Comparison of ENCODE assay signal across 8 mouse cellular contexts in genomic region chr6:67267408-67268244, GRCm38 (mm10). TPM values are rescaled to one million over a fixed set of nuclear protein-coding genes. Genes with fewer than 3 reads are reported as not detected.
DNase-seq lines count a peak whose midpoint lies in the region; ATAC-seq and TF ChIP-seq lines count a peak whose summit lies in the region.

No protein-coding gene starts in this region.

- ATAC-seq in erythroid progenitor cell, adult 5-6 weeks (replicated peaks; ENCODE audit: low FRiP score, poor library complexity, severe bottlenecking), result peak; percentile 41
- ATAC-seq in heart, embryonic 16.5 days (replicated peaks; ENCODE audit: extremely low read depth, insufficient read depth, low FRiP score), result peak; percentile 16
- ATAC-seq in lung, embryonic 14.5 days (ENCODE audit: insufficient read depth), result peak; percentile 11

- no peaks in the 10 kb centered on the region for H3K9me3 ChIP-seq in ES-Bruce4 (replicated peaks; ENCODE audit: control insufficient read depth, insufficient read depth, low read length, poor library complexity, severe bottlenecking)
- H3K9me3 ChIP-seq in heart, embryonic 16.5 days (replicated peaks; ENCODE audit: control insufficient read depth, low read length), result no peaks in the 10 kb centered on the region
- no peaks in the 10 kb centered on the region for H3K9me3 ChIP-seq in lung, embryonic 14.5 days (ENCODE audit: low read depth, low read length)

- H3K9ac ChIP-seq in ES-Bruce4 (ENCODE audit: low read depth, poor library complexity, severe bottlenecking), result peak overlapping the region; percentile 99
- peak overlapping the region; percentile 100 for H3K9ac ChIP-seq in heart, embryonic 16.5 days (ENCODE audit: low read length)
- peak overlapping the region; percentile 100 for H3K9ac ChIP-seq in lung, embryonic 14.5 days

- peak overlapping the region; percentile 66 for H3K27ac ChIP-seq in ES-Bruce4 (ENCODE audit: insufficient read depth, low read length)
- peak overlapping the region; percentile 97 for H3K27ac ChIP-seq in heart, embryonic 16.5 days (ENCODE audit: low read length)
- H3K27ac ChIP-seq in lung, embryonic 14.5 days (ENCODE audit: low read depth), result peak overlapping the region; percentile 89
- H3K27ac ChIP-seq in olfactory bulb, adult 2 months (ENCODE audit: insufficient read depth, low read depth, low read length), result peak overlapping the region; percentile 60; the same call in 1 of the 2 replicates

- H3K27me3 ChIP-seq in ES-Bruce4 (ENCODE audit: control insufficient read depth, insufficient read depth, low read length, poor library complexity, severe bottlenecking), result no peaks in the 10 kb centered on the region
- no peaks in the 10 kb centered on the region for H3K27me3 ChIP-seq in heart, embryonic 16.5 days (ENCODE audit: control insufficient read depth, insufficient read depth, low read length)
- H3K27me3 ChIP-seq in lung, embryonic 14.5 days (ENCODE audit: insufficient read depth, low read length), result no peaks in the 10 kb centered on the region

- H3K4me2 ChIP-seq in heart, embryonic 16.5 days (ENCODE audit: low read depth, low read length), result peak overlapping the region; percentile 75
- peak overlapping the region; percentile 65 for H3K4me2 ChIP-seq in lung, embryonic 14.5 days

- no peak for TF ChIP-seq CTCF in ES-Bruce4 (IDR thresholded peaks at IDR 0.05; ENCODE audit: low read depth, low read length)
- no peak for TF ChIP-seq CTCF in lung, embryonic 14.5 days (IDR thresholded peaks at IDR 0.05; ENCODE audit: low read depth)
- TF ChIP-seq CTCF in olfactory bulb, adult 2 months (IDR thresholded peaks at IDR 0.05; ENCODE audit: insufficient read depth, low read depth, low read length), result no peak

- DNase-seq in brain, adult 2 months (ENCODE audit: low read depth, low spot score), result peak; percentile 20
- DNase-seq in kidney, postnatal 25 days, result peak; percentile 35 to 59
- peak; percentile 76 for DNase-seq in lung, embryonic 14.5 days
- peak; percentile 19 to 32 for DNase-seq in thymus, postnatal 10 days (ENCODE audit: low spot score in 2 of 2)

- H3K4me1 ChIP-seq in ES-Bruce4 (ENCODE audit: control insufficient read depth, insufficient read depth, low read length), result no peaks in the 10 kb centered on the region
- H3K4me1 ChIP-seq in heart, embryonic 16.5 days (ENCODE audit: control insufficient read depth, insufficient read depth, low read length), result peaks cover 7% of the 10 kb centered on the region
- no peaks in the 10 kb centered on the region for H3K4me1 ChIP-seq in lung, embryonic 14.5 days (ENCODE audit: insufficient read depth)
- H3K4me1 ChIP-seq in olfactory bulb, adult 2 months (ENCODE audit: control insufficient read depth, insufficient read depth, low read length), result peaks cover 2% of the 10 kb centered on the region; the same call in 1 of the 2 replicates

- no peak for TF ChIP-seq EP300 in ES-Bruce4 (IDR thresholded peaks at IDR 0.05; ENCODE audit: insufficient read depth, low read depth, low read length)

- under 1% methylated on average over 61 of the region's 65 CpGs for WGBS in heart, embryonic 16.5 days
- under 1% methylated on average over 63 of the region's 65 CpGs for WGBS in lung, embryonic 14.5 days
- WGBS in olfactory bulb, adult 2 months, result under 1% methylated on average over 65 of the region's 65 CpGs

- peak overlapping the region; percentile 95 for H3K4me3 ChIP-seq in ES-Bruce4 (ENCODE audit: low read depth, low read length)
- peak overlapping the region; percentile 89 for H3K4me3 ChIP-seq in heart, embryonic 16.5 days (ENCODE audit: low read length)
- H3K4me3 ChIP-seq in lung, embryonic 14.5 days (ENCODE audit: low read depth, low read length), result peak overlapping the region; percentile 99
- peak overlapping the region; percentile 68 for H3K4me3 ChIP-seq in olfactory bulb, adult 2 months (ENCODE audit: insufficient read depth, low read depth, low read length)

- TF ChIP-seq POLR2A in ES-Bruce4 (IDR thresholded peaks at IDR 0.05; ENCODE audit: insufficient read depth, low read length), result no peak
- no peak for TF ChIP-seq POLR2A in olfactory bulb, adult 2 months (IDR thresholded peaks at IDR 0.05; ENCODE audit: insufficient read depth, low read depth, low read length)

- H3K36me3 ChIP-seq in ES-Bruce4 (ENCODE audit: control insufficient read depth, insufficient read depth, low read length, poor library complexity, severe bottlenecking), result peaks cover 41% of the 10 kb centered on the region
- peaks cover 5% of the 10 kb centered on the region for H3K36me3 ChIP-seq in heart, embryonic 16.5 days (ENCODE audit: control insufficient read depth, insufficient read depth)
- peaks cover 14% of the 10 kb centered on the region for H3K36me3 ChIP-seq in lung, embryonic 14.5 days (ENCODE audit: insufficient read depth)

RNA-seq across cellular contexts. Expression of gene Serbp1, which starts 29.6 kb away (rescaled TPM):
- polyA plus RNA-seq in ES-Bruce4 (2011; ENCODE audit: insufficient read depth, insufficient read length, low read depth, missing spikeins), result 1,899 and 1,955 TPM in 2 replicates
- 456 and 459 TPM in 2 replicates for total RNA-seq in erythroid progenitor cell, adult 5-6 weeks (2015; ENCODE audit: low replicate concordance)
- 627 and 659 TPM in 2 replicates for total RNA-seq in erythroid progenitor cell, adult 5-6 weeks (2017; ENCODE audit: low replicate concordance)
- 294 and 331 TPM in 2 replicates for polyA plus RNA-seq in heart, embryonic 16.5 days (2015; fragmentation: Nextera tagmentation; extraction: Ambion mirVana)
- polyA plus RNA-seq in lung, embryonic 14.5 days (2014; fragmentation: Nextera tagmentation; extraction: Ambion mirVana), result 503 and 516 TPM in 2 replicates
- polyA plus RNA-seq in olfactory bulb, adult 2 months (2012; ENCODE audit: insufficient read depth, insufficient read length, low replicate concordance, missing spikeins), result not detected in 2 replicates

Comparison
In these comparisons a context has a peak if more than half of its experiments do, and no peak if none do; other contexts are left out.
1. Peak in every context shown above with its lines: DNase-seq, ATAC-seq, H3K4me3 ChIP-seq and H3K27ac ChIP-seq.
2. DNase-seq: peak in every context shown above with its lines; median percentile 76 in lung, embryonic 14.5 days; 47 in kidney, postnatal 25 days; 26 in thymus, postnatal 10 days; 20 in brain, adult 2 months.